Mouse (Mus musculus): ENCODE data around the gene Cluap1.
"Not testable (repeated sequence)": the region's sequence is repeated elsewhere in the genome, so short reads cannot be mapped to it uniquely, and the experiment has no call there.

The Cluap1 gene

DNA sequence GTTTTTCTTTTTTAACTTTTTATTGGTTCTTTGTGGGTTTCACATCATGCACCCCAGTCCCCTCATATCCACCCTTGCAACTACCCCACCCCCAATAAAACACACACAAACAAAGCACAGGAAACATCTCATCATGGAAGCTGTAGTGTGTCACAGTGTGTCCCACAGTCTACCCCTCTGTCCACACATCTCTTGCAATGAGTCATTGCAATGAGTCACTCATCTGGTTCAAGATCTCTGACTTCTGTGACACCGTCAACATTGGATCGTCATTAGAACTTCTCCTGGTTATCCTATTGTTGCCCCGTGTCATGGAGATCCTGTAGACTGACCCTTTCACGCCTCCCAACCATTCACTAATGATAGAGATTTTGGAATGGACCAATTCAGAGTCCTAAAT lies 26.1 kb downstream of the Cluap1 start:
- DNase-seq (ENCODE audit: low spot score) = no peak

DNA sequence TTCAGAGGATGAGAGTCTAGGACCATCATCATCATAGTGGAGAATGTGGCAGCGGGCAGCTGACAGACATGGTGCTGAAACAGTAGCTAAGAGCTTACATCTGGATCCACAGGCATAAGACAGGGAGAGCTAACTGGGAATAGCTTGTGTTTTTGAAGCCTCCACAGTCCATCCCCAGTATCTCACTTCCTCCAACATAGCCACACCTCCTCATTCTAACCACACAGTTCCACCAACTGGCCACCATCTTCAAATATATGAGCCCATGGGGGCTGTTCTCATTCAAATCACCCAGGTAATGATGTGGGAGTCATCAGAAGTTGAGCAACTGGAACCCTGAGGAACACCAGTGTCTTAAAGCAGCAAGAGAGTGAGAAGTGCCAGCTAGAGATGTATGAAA lies 42.5 kb downstream of the Cluap1 start:
- DNase-seq (ENCODE audit: low spot score) = no peak

DNA sequence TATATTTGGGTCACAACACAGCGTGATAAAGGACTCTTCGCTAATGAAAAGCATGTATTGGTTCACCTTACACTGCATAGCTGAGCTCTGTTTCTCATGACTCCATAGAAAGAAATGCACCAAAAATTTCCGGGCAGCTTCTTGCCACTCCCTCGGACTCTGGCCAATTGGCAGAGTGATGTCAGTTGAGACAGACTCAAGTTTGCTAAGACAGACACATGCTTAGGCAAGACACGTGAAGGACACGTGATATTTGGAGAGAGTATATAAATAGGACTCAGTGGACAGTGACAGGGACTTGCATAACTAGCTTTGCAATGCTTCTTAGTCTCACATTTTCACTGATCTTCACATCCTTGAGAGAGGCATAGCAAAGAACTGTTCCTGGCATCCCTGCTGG lies 47.8 kb downstream of the Cluap1 start:
- DNase-seq (ENCODE audit: low spot score) = peak; percentile 22

DNA sequence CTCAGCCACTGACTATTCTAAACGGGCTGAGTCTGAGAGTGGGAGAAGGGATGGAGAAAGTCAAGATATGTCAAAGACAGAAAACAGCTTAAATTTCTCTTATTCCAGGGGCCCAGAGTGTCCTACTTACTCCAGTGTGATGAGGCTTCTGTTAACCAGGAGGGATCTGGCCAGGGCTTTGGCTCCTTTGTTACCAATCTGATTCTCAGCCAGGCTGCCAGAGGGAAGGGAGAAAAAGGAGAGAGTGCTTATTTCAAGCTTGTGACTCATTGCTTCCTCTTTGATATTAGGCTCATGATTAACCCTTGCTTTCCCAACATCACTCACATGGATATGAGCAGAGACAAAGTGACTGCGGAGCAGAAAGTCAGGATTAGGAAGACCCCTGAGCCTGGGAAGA lies 50.7 kb downstream of the Cluap1 start:
- no peak for DNase-seq (ENCODE audit: low spot score)

- DNase-seq (ENCODE audit: low spot score) = no peak
Observed at GRCm38 (mm10) chr16:3964990-3965389, 56.4 kb downstream of the Cluap1 start.

- DNase-seq (ENCODE audit: low spot score) = no peak
Observed at GRCm38 (mm10) chr16:3965534-3965933, 56.9 kb downstream of the Cluap1 start.

DNA sequence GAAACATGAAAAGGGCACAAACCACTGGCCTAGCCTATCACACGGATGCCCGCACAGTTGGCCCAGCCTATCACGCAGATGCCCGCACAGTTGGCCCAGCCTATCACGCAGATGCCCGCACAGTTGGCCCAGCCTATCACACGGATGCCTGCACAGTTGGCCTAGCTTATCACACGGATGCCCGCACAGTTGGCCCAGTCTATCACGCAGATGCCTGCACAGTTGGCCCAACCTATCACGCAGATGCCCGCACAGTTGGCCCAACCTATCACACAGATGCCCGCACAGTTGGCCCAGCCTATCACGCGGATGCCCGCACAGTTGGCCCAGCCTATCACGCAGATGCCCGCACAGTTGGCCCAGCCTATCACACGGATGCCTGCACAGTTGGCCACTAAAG lies 65.9 kb downstream of the Cluap1 start:
- DNase-seq (ENCODE audit: low spot score) = not testable (repeated sequence)

DNA sequence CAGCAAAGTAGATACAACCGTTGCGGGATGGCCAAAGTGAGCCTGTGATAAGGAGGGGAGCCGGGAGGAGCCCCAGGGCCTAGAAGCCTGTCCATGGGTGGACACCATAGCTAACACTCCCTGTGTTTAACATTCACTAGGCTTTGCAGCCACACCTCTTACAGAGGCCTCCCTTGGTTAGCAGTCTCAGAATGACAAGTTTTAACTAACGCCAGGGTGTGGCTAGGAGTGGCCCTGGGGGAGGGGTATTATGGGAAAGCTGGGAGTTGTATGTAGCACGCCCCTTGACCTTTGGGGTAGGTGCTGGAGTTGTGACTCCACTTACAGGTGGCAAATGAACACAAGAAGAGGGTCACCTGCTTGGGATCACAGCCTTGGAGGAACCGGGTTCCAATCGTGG lies 67.1 kb downstream of the Cluap1 start:
- DNase-seq (ENCODE audit: low spot score) = no peak

DNA sequence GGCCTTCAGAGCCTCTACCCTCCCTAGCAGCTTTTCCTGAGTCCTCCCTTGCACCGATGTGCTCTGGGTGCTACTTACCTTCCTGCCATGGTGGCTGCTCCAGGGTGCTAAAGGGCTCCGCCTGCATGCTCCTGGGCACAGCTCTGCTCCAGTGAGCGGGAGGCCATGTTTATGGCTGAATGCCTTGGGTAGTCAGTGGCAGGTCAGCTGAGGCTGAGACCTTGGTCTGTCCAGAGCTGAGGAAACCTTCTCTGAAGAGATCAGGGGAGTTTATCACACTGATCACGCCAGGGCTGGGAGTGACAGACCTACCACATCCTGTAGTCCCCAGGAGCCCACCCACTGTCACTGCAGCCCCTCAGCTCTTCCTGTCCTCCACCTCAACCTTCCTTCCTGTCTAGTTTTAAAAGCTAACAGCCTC lies 67.7 kb downstream of the Cluap1 start, which contains the start of gene Nlrc3:
Nlrc3 (minus strand) TSS at position 382 of the 421 bp plus-strand sequence.
- DNase-seq (ENCODE audit: low spot score) = no peak

DNA sequence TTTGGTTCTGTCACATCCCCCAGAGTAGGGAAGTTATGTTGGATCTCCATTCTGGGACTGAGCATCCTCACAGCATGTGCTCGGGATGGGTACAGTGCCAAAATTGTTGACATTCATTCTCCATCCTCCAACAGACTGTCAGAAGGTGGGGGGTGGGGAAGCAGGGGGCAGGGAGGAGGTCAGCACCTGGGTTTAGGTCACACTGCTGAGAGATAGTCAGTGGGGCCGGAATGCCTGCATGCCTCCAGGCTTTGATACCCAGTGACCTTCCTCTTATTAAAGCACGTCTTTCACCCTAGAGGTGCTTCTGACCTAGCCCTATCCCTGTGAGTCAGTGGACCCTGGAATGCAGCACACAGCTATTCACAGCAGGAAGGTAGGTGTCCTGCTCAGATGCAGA lies 68.1 kb downstream of the Cluap1 start:
- no peak for DNase-seq (ENCODE audit: low spot score)

GRCm38 (mm10) chr16:3982173-3982572 lies 73.6 kb downstream of the Cluap1 start:
- DNase-seq (ENCODE audit: low spot score) = no peak

- DNase-seq (ENCODE audit: low spot score) = no peak
Observed at GRCm38 (mm10) chr16:3983146-3983700, 74.6 kb downstream of the Cluap1 start.

DNA sequence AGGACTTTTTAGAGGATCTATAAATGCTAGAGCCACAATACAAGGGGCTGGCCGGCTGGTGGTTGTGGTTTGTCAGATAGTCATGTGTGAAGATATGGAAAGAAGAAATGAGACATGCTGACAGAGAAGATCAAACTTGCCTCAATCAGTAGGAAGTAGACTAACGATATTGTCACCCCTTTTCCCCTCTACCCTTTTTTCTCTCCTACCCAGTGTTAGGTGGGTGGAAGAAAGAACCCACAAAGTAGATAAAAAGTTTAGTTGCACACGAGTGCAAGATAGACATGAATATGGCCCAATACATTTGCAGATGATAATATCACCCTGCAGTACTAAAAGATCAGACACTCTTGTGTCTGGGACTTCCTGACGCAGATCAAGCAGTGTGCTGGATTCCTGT lies 79.8 kb downstream of the Cluap1 start:
- DNase-seq (ENCODE audit: low spot score) = no peak

Data from layer of hippocampus, adult 9-10 months (tissue).